Mouse (Mus musculus): Measurements from ENCODE around the gene Ntm. TPM values are rescaled to one million over a fixed set of nuclear protein-coding genes. Genes with fewer than 3 reads are reported as not detected.

Ntm gene
- polyA plus RNA-seq, 1 experiment from 2014 or later, result 27.3 TPM

GRCm38 (mm10) chr9:29534304-29534703, 428.6 kb downstream of the Ntm start:
- Histone ChIP-seq H3K27me3 (no peaks in the 10 kb centered on the region), H3K4me2 (no peak overlapping the region), H3K9ac (no peak overlapping the region), H3K9me3 (no peaks in the 10 kb centered on the region), H3K36me3 (no peaks in the 10 kb centered on the region), H3K27ac (no peak overlapping the region), H3K4me1 (no peaks in the 10 kb centered on the region), H3K4me3 (no peak overlapping the region)
- ATAC-seq (ENCODE audit: insufficient number of reproducible peaks, low FRiP score, low TSS enrichment, low read depth), result no peak
- 57% methylated on average over 7 of the region's 7 CpGs for WGBS

- 20% methylated on average over 1 of the region's 1 CpGs for WGBS
- no peak for ATAC-seq (ENCODE audit: insufficient number of reproducible peaks, low FRiP score, low TSS enrichment, low read depth)
Measured at GRCm38 (mm10) chr9:29533556-29533955, 429.4 kb downstream of the Ntm start.

GRCm38 (mm10) chr9:29531147-29531917, 431.6 kb downstream of the Ntm start:
- Histone ChIP-seq H3K36me3 (no peaks in the 10 kb centered on the region), H3K4me1 (no peaks in the 10 kb centered on the region), H3K9me3 (no peaks in the 10 kb centered on the region), H3K4me2 (no peak overlapping the region), H3K9ac (no peak overlapping the region), H3K27ac (no peak overlapping the region), H3K27me3 (no peaks in the 10 kb centered on the region), H3K4me3 (no peak overlapping the region)
- ATAC-seq (ENCODE audit: insufficient number of reproducible peaks, low FRiP score, low TSS enrichment, low read depth), result no peak
- WGBS, result 69% methylated on average over 6 of the region's 6 CpGs

More at GRCm38 (mm10) chr9:29533556-29533955, 429.4 kb downstream of the Ntm start:
- no peak overlapping the region for H3K4me2 ChIP-seq
- H3K27me3 ChIP-seq, result no peaks in the 10 kb centered on the region
- no peaks in the 10 kb centered on the region for H3K36me3 ChIP-seq
- H3K9me3 ChIP-seq, result no peaks in the 10 kb centered on the region
- H3K4me1 ChIP-seq, result no peaks in the 10 kb centered on the region
- no peak overlapping the region for H3K4me3 ChIP-seq
- H3K27ac ChIP-seq, result no peak overlapping the region
- H3K9ac ChIP-seq, result no peak overlapping the region

GRCm38 (mm10) chr9:29524109-29524508, 438.8 kb downstream of the Ntm start:
- H3K4me3 ChIP-seq, result no peak overlapping the region
- H3K9ac ChIP-seq, result no peak overlapping the region
- H3K36me3 ChIP-seq, result no peaks in the 10 kb centered on the region
- 65% methylated on average over 1 of the region's 1 CpGs for WGBS
- H3K9me3 ChIP-seq, result no peaks in the 10 kb centered on the region
- H3K4me2 ChIP-seq, result no peak overlapping the region
- no peaks in the 10 kb centered on the region for H3K4me1 ChIP-seq
- no peak overlapping the region for H3K27ac ChIP-seq
- no peaks in the 10 kb centered on the region for H3K27me3 ChIP-seq
- no peak for ATAC-seq (ENCODE audit: insufficient number of reproducible peaks, low FRiP score, low TSS enrichment, low read depth)

GRCm38 (mm10) chr9:29523221-29523620, 439.7 kb downstream of the Ntm start:
- Histone ChIP-seq H3K4me2 (no peak overlapping the region), H3K27ac (no peak overlapping the region), H3K4me1 (no peaks in the 10 kb centered on the region), H3K4me3 (no peak overlapping the region), H3K36me3 (no peaks in the 10 kb centered on the region), H3K9ac (no peak overlapping the region), H3K9me3 (no peaks in the 10 kb centered on the region), H3K27me3 (no peaks in the 10 kb centered on the region)
- ATAC-seq (ENCODE audit: insufficient number of reproducible peaks, low FRiP score, low TSS enrichment, low read depth), result no peak
- WGBS, result 45% methylated on average over 3 of the region's 3 CpGs

GRCm38 (mm10) chr9:29519181-29519580, 443.8 kb downstream of the Ntm start:
- ATAC-seq (ENCODE audit: insufficient number of reproducible peaks, low FRiP score, low TSS enrichment, low read depth), result no peak
- Histone ChIP-seq H3K27me3 (no peaks in the 10 kb centered on the region), H3K4me2 (no peak overlapping the region), H3K4me3 (no peak overlapping the region), H3K9me3 (no peaks in the 10 kb centered on the region), H3K27ac (no peak overlapping the region), H3K9ac (no peak overlapping the region), H3K4me1 (no peaks in the 10 kb centered on the region), H3K36me3 (no peaks in the 10 kb centered on the region)
- WGBS, result 73% methylated on average over 2 of the region's 2 CpGs

- no peaks in the 10 kb centered on the region for H3K4me1 ChIP-seq
- no peaks in the 10 kb centered on the region for H3K27me3 ChIP-seq
- no peak overlapping the region for H3K9ac ChIP-seq
- H3K36me3 ChIP-seq, result no peaks in the 10 kb centered on the region
- no peak for ATAC-seq (ENCODE audit: insufficient number of reproducible peaks, low FRiP score, low TSS enrichment, low read depth)
- 54% methylated on average over 2 of the region's 2 CpGs for WGBS
- no peak overlapping the region for H3K27ac ChIP-seq
- H3K4me2 ChIP-seq, result no peak overlapping the region
- no peaks in the 10 kb centered on the region for H3K9me3 ChIP-seq
- H3K4me3 ChIP-seq, result no peak overlapping the region
Measured at GRCm38 (mm10) chr9:29516688-29517087, 446.3 kb downstream of the Ntm start.

GRCm38 (mm10) chr9:29514588-29515356, 448.2 kb downstream of the Ntm start:
- ATAC-seq (ENCODE audit: insufficient number of reproducible peaks, low FRiP score, low TSS enrichment, low read depth), result no peak
- H3K9me3 ChIP-seq, result no peaks in the 10 kb centered on the region
- H3K4me1 ChIP-seq, result no peaks in the 10 kb centered on the region
- no peak overlapping the region for H3K27ac ChIP-seq
- H3K4me3 ChIP-seq, result no peak overlapping the region
- H3K36me3 ChIP-seq, result no peaks in the 10 kb centered on the region
- H3K9ac ChIP-seq, result no peak overlapping the region
- 64% methylated on average over 17 of the region's 17 CpGs for WGBS
- H3K27me3 ChIP-seq, result no peaks in the 10 kb centered on the region
- no peak overlapping the region for H3K4me2 ChIP-seq

GRCm38 (mm10) chr9:29496002-29496401, 466.9 kb downstream of the Ntm start:
- no peak overlapping the region for H3K27ac ChIP-seq
- no peak overlapping the region for H3K9ac ChIP-seq
- H3K4me3 ChIP-seq, result no peak overlapping the region
- no peak overlapping the region for H3K4me2 ChIP-seq
- whole genome bisulfite sequencing, result 41% methylated on average over 2 of the region's 2 CpGs
- no peaks in the 10 kb centered on the region for H3K9me3 ChIP-seq
- no peaks in the 10 kb centered on the region for H3K36me3 ChIP-seq
- no peak for ATAC-seq (ENCODE audit: insufficient number of reproducible peaks, low FRiP score, low TSS enrichment, low read depth)
- H3K4me1 ChIP-seq, result no peaks in the 10 kb centered on the region
- H3K27me3 ChIP-seq, result no peaks in the 10 kb centered on the region

GRCm38 (mm10) chr9:29482272-29482671, 480.7 kb downstream of the Ntm start:
- ATAC-seq (ENCODE audit: insufficient number of reproducible peaks, low FRiP score, low TSS enrichment, low read depth), result no peak
- no peak overlapping the region for H3K9ac ChIP-seq
- no peak overlapping the region for H3K4me3 ChIP-seq
- no peaks in the 10 kb centered on the region for H3K36me3 ChIP-seq
- no peaks in the 10 kb centered on the region for H3K27me3 ChIP-seq
- H3K4me2 ChIP-seq, result no peak overlapping the region
- WGBS, result 84% methylated on average over 2 of the region's 2 CpGs
- H3K27ac ChIP-seq, result no peak overlapping the region
- H3K4me1 ChIP-seq, result no peaks in the 10 kb centered on the region
- H3K9me3 ChIP-seq, result no peaks in the 10 kb centered on the region

- H3K4me2 ChIP-seq, result no peak overlapping the region
- no peaks in the 10 kb centered on the region for H3K4me1 ChIP-seq
- H3K27me3 ChIP-seq, result no peaks in the 10 kb centered on the region
- no peak overlapping the region for H3K27ac ChIP-seq
- no peaks in the 10 kb centered on the region for H3K36me3 ChIP-seq
- ATAC-seq (ENCODE audit: insufficient number of reproducible peaks, low FRiP score, low TSS enrichment, low read depth), result no peak
- no peak overlapping the region for H3K9ac ChIP-seq
- 74% methylated on average over 10 of the region's 10 CpGs for WGBS
- no peak overlapping the region for H3K4me3 ChIP-seq
- H3K9me3 ChIP-seq, result no peaks in the 10 kb centered on the region
Measured at GRCm38 (mm10) chr9:29479051-29479450, 483.9 kb downstream of the Ntm start.

GRCm38 (mm10) chr9:29477219-29477618, 485.7 kb downstream of the Ntm start:
- H3K27ac ChIP-seq, result no peak overlapping the region
- no peaks in the 10 kb centered on the region for H3K36me3 ChIP-seq
- H3K4me2 ChIP-seq, result no peak overlapping the region
- peaks cover 2% of the 10 kb centered on the region; the same call in 1 of the 2 replicates for H3K27me3 ChIP-seq
- ATAC-seq (ENCODE audit: insufficient number of reproducible peaks, low FRiP score, low TSS enrichment, low read depth), result no peak
- no peak overlapping the region for H3K9ac ChIP-seq
- WGBS, result 25% methylated on average over 6 of the region's 6 CpGs
- no peak overlapping the region for H3K4me3 ChIP-seq
- H3K4me1 ChIP-seq, result no peaks in the 10 kb centered on the region
- H3K9me3 ChIP-seq, result no peaks in the 10 kb centered on the region
